Mouse (Mus musculus) liver, embryonic 11.5 days (tissue): Measurements from ENCODE around the gene Rhox4d. TPM values are rescaled to one million over a fixed set of nuclear protein-coding genes. Genes with fewer than 3 reads are reported as not detected.
"Not testable (repeated sequence)": the region's sequence is repeated elsewhere in the genome, so short reads cannot be mapped to it uniquely, and the experiment has no call there.

Experiments
- ATAC-seq: fragments of 200-750 bp; cut with Nextera tagmentation; replicated peaks from 2 replicates; pipeline ENCODE4 v1.8.0; 2017; ENCODE audit warnings: moderate number of reproducible peaks, mild to moderate bottlenecking, moderate TSS enrichment, moderate library complexity; ENCODE audit not compliant: low FRiP score
- DNase-seq: peaks from one replicate; pipeline ENCODE4 v3.0.0-alpha.2; 2017; ENCODE audit warnings: low spot score
- H3K27ac ChIP-seq: fragments of 300-500 bp; sonication (generic); 2 replicates; pipeline ENCODE4 v1.5.1; 2014; ENCODE audit warnings: mild to moderate bottlenecking, low read depth, low read length, control low read depth
- H3K27me3 ChIP-seq: fragments of 300-500 bp; sonication (generic); replicated peaks from 2 replicates; pipeline ENCODE4 v1.6.1; 2014; ENCODE audit warnings: low read length, mixed read lengths; ENCODE audit not compliant: control insufficient read depth, insufficient read depth
- H3K36me3 ChIP-seq: fragments of 300-500 bp; sonication (generic); 2 replicates; pipeline ENCODE4 v1.6.1; 2014; ENCODE audit warnings: mild to moderate bottlenecking, low read length, moderate library complexity, mixed read lengths; ENCODE audit not compliant: control insufficient read depth, insufficient read depth
- H3K4me1 ChIP-seq: fragments of 300-500 bp; sonication (generic); replicated peaks from 2 replicates; pipeline ENCODE4 v1.6.1; 2014; ENCODE audit warnings: low read length, mixed read lengths; ENCODE audit not compliant: control insufficient read depth, insufficient read depth
- H3K4me2 ChIP-seq: fragments of 300-500 bp; sonication (generic); 2 replicates; pipeline ENCODE4 v1.6.1; 2014; ENCODE audit warnings: mild to moderate bottlenecking, control low read depth, moderate library complexity
- H3K4me3 ChIP-seq: fragments of 300-500 bp; sonication (generic); 2 replicates; pipeline ENCODE4 v1.5.1; 2014; ENCODE audit warnings: low read depth, low read length, control low read depth
- H3K9ac ChIP-seq: fragments of 300-500 bp; sonication (generic); 2 replicates; pipeline ENCODE4 v1.6.1; 2014; ENCODE audit warnings: low read depth, low read length, control low read depth
- H3K9me3 ChIP-seq: fragments of 300-500 bp; sonication (generic); 2 replicates; pipeline ENCODE4 v1.6.1; 2016; ENCODE audit warnings: low read length, inconsistent platforms, mixed read lengths; ENCODE audit not compliant: control insufficient read depth
- WGBS: fragments of 180-500 bp; shearing (Covaris S2); extraction: QIAGEN DNeasy Blood & Tissue Kit; methylation state at CpG from one replicate; pipeline ENCODE4 v1.1.7; 2014; 5-methylcytosine and 5-hydroxymethylcytosine counted together
- polyA plus RNA-seq: library from polyadenylated mRNA; unstranded; fragments of >200 nt; fragmentation: Nextera tagmentation; extraction: Ambion mirVana; gene quantifications from 2 replicates; pipeline ENCODE4 v1.2.1, GENCODE M21; 2014

Gene Rhox4d
- not detected in 2 replicates for polyA plus RNA-seq

- not testable (repeated sequence) for H3K9me3 ChIP-seq, DNase-seq, ATAC-seq, H3K4me1 ChIP-seq, H3K27ac ChIP-seq, H3K9ac ChIP-seq, H3K36me3 ChIP-seq, H3K4me2 ChIP-seq, H3K4me3 ChIP-seq, H3K27me3 ChIP-seq
- WGBS: 79% methylated on average over 13 of the region's 18 CpGs
Observed at GRCm38 (mm10) chrX:37514059-37514458, at the start of gene Rhox4d. Gene Rhox4d (plus strand): TSS chrX:37514359.

GRCm38 (mm10) chrX:37480037-37480436, 34.1 kb upstream of the Rhox4d start, which contains the start of gene Rhox4c:
Gene Rhox4c (plus strand): TSS chrX:37480337.
- H3K4me1 ChIP-seq, ATAC-seq: not testable (repeated sequence)
- 88% methylated on average over 14 of the region's 14 CpGs for WGBS

GRCm38 (mm10) chrX:37530152-37530551, 16.0 kb downstream of the Rhox4d start, which contains the start of gene Rhox2e:
Gene Rhox2e (plus strand): TSS chrX:37530452.
- H3K4me3 ChIP-seq, ATAC-seq, DNase-seq, H3K4me1 ChIP-seq, H3K36me3 ChIP-seq, H3K4me2 ChIP-seq, H3K27ac ChIP-seq, H3K27me3 ChIP-seq, H3K9me3 ChIP-seq, H3K9ac ChIP-seq: not testable (repeated sequence)
- 95% methylated on average over 2 of the region's 8 CpGs for WGBS

More at GRCm38 (mm10) chrX:37480037-37480436, 34.1 kb upstream of the Rhox4d start, which contains the start of gene Rhox4c:
- not testable (repeated sequence) for H3K9me3 ChIP-seq, H3K27ac ChIP-seq, H3K27me3 ChIP-seq, H3K4me2 ChIP-seq, H3K9ac ChIP-seq, H3K36me3 ChIP-seq, DNase-seq, H3K4me3 ChIP-seq

DNA sequence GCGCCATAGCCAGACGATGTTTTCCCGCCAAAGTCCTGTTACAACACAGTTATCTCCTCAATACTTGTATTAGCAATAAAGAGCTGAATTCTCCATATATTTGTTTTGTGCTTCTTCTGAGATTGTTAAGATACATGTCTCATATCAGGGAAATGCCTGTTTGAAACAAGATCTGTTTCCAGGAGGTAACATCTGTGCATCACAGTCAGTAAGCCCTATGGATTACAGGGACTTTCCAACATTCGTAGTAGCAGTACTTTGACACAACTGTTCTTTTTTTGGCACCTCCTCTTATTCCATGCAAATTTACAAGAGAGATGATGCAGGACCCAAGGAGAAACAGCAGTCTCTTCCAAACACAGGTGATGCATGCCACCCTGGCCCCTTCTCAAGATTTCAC, 27.6 kb downstream of the Rhox4d start, which contains the start of gene Rhox3e:
Gene Rhox3e (plus strand): TSS at position 301 of the 400 bp plus-strand sequence.
- H3K36me3 ChIP-seq, ATAC-seq, H3K9ac ChIP-seq, H3K4me3 ChIP-seq, H3K27me3 ChIP-seq, H3K27ac ChIP-seq, DNase-seq, H3K4me1 ChIP-seq, H3K9me3 ChIP-seq, H3K4me2 ChIP-seq: not testable (repeated sequence)
- WGBS: no CpG with 5 or more reads among the region's 4 CpGs

- 89% methylated on average over 10 of the region's 18 CpGs for WGBS
- ATAC-seq, H3K4me2 ChIP-seq: not testable (repeated sequence)
Observed at GRCm38 (mm10) chrX:37557112-37557511, 43.0 kb downstream of the Rhox4d start, which contains the start of gene Rhox4e. Gene Rhox4e (plus strand): TSS chrX:37557412.

More at GRCm38 (mm10) chrX:37557112-37557511, 43.0 kb downstream of the Rhox4d start, which contains the start of gene Rhox4e:
- not testable (repeated sequence) for H3K9ac ChIP-seq, H3K36me3 ChIP-seq, H3K27ac ChIP-seq, H3K4me3 ChIP-seq, H3K9me3 ChIP-seq, H3K4me1 ChIP-seq, H3K27me3 ChIP-seq, DNase-seq

Other genes with a start within 250 kb of the Rhox4d start
- not detected in 2 replicates for gene Rhox4a, start 249.0 kb upstream of the Rhox4d start, polyA plus RNA-seq
- not detected in 2 replicates for gene Rhox3a2, start 134.3 kb upstream of the Rhox4d start, polyA plus RNA-seq
- gene Rhox4a2, start 123.5 kb upstream of the Rhox4d start, polyA plus RNA-seq: not detected in 2 replicates
- gene Rhox2b, start 102.3 kb upstream of the Rhox4d start, polyA plus RNA-seq: not detected in 2 replicates
- gene Rhox4b, start 81.9 kb upstream of the Rhox4d start, polyA plus RNA-seq: 0.08 TPM in 1 of 2 replicates, not detected in the other
- 0.38 TPM in 1 of 2 replicates, not detected in the other for gene Rhox2c, start 60.7 kb upstream of the Rhox4d start, polyA plus RNA-seq
- not detected in 2 replicates for gene Rhox3c, start 55.8 kb upstream of the Rhox4d start, polyA plus RNA-seq
- gene Rhox4c, start 34.0 kb upstream of the Rhox4d start, polyA plus RNA-seq: not detected in 2 replicates
- not detected in 2 replicates for gene Rhox2d, start 20.9 kb upstream of the Rhox4d start, polyA plus RNA-seq
- not detected in 2 replicates for gene Rhox2e, start 16.1 kb downstream of the Rhox4d start, polyA plus RNA-seq
- gene Rhox3e, start 27.7 kb downstream of the Rhox4d start, polyA plus RNA-seq: not detected in 2 replicates
- gene Rhox4e, start 43.1 kb downstream of the Rhox4d start, polyA plus RNA-seq: not detected in 2 replicates
- gene Rhox2f, start 57.0 kb downstream of the Rhox4d start, polyA plus RNA-seq: not detected in 2 replicates
- not detected in 2 replicates for gene Rhox3f, start 66.6 kb downstream of the Rhox4d start, polyA plus RNA-seq
- gene Rhox4f, start 93.3 kb downstream of the Rhox4d start, polyA plus RNA-seq: not detected in 2 replicates
- not detected in 2 replicates for gene Rhox3g, start 114.3 kb downstream of the Rhox4d start, polyA plus RNA-seq
- not detected in 2 replicates for gene Rhox2g, start 129.1 kb downstream of the Rhox4d start, polyA plus RNA-seq
- gene Rhox4g, start 137.0 kb downstream of the Rhox4d start, polyA plus RNA-seq: not detected in 2 replicates
- gene Rhox3h, start 154.4 kb downstream of the Rhox4d start, polyA plus RNA-seq: not detected in 2 replicates
- gene Rhox2h, start 158.9 kb downstream of the Rhox4d start, polyA plus RNA-seq: not detected in 2 replicates